Mouse (Mus musculus): ENCODE data around the gene Klk13.
"Not testable (repeated sequence)": the region's sequence is repeated elsewhere in the genome, so short reads cannot be mapped to it uniquely, and the experiment has no call there.

Gene Klk13

GRCm38 (mm10) chr7:43712267-43712666, at the start of gene Klk13:
Klk13 (plus strand) TSS chr7:43712567.
- in situ Hi-C loops (cut with MboI; ENCODE audit: low pct_unique_long_range_greater_than_20kb in 1 of 2, low sequenced_read_pairs in 2 of 2, unreplicated experiment in 1 of 2), result no loop called here

- in situ Hi-C loops (cut with MboI; ENCODE audit: low pct_unique_long_range_greater_than_20kb in 1 of 2, low sequenced_read_pairs in 2 of 2, unreplicated experiment in 1 of 2), result no loop called here
These were observed 49.6 kb upstream of the Klk13 start for GRCm38 (mm10) chr7:43662804-43663203.

GRCm38 (mm10) chr7:43667221-43667620, 45.1 kb upstream of the Klk13 start:
- in situ Hi-C loops (cut with MboI; ENCODE audit: low pct_unique_long_range_greater_than_20kb in 1 of 2, low sequenced_read_pairs in 2 of 2, unreplicated experiment in 1 of 2), result not testable (repeated sequence)

DNA sequence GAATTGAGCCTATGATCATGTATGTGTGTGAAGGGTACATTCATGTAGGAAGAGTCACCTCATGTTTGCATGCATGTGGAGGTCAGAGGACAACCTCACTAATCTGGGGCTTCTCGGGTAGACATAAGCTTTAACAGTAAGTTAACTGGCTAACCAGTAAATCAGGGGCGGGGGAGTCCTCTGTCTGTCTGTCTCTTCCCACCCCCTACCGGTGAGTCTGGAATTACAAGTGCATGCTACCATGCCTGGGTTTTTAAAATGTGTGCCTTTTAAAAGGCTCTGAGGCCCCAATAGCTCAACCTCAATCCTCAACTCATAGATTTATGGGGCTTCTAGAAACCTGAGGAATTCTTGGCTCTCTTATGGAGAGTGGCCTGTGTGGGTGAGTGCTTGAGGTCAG, 43.8 kb upstream of the Klk13 start:
- in situ Hi-C loops (cut with MboI; ENCODE audit: low pct_unique_long_range_greater_than_20kb in 1 of 2, low sequenced_read_pairs in 2 of 2, unreplicated experiment in 1 of 2), result no loop called here

GRCm38 (mm10) chr7:43671064-43671808, 41.1 kb upstream of the Klk13 start:
- in situ Hi-C loops (cut with MboI; ENCODE audit: low pct_unique_long_range_greater_than_20kb in 1 of 2, low sequenced_read_pairs in 2 of 2, unreplicated experiment in 1 of 2), result loop anchor here (5.0 to 10.0 kb wide), 3 partner anchors 84 to 214 kb away; partner anchors contain the start of gene Klk4 (in 1 of the 2)

DNA sequence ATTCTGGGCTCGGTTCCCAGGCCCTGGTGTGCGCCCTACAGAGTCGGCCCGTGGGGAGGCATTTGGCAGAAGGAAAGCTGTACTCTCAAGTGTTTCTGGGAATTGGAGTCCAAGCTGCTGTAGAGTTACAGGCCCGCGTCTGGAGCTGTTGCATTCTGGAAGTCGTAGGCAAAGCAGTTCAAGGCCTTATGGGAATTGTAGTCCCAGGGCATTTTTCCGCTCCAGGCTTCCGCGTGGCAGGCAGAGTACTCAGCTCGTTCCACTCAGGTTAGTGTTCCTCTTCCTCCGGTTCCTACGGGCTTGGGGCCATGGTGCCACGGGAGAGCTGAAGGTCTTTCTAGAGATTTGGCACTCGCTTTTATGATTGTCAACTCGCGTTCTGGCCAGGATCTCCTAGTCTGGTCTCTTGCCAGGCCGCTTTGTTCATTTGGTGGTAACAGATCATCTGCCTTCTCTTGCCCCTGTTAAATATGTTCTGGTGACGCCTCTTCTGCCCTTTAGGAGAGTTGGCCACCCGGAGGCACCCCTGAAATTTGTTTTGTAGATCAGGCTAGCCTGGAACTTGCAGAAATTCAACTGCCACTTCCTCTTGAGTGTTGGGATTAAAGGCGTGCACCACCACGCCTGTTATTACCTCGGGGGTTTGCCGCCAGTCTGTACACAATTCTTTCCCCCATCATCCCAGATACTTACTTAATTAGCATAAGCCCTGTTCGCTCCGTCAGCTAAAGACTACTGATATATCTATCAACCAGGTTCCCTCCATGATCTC, 40.4 kb upstream of the Klk13 start, which contains the start of gene Ctu1:
Gene Ctu1 (plus strand): TSS at position 208 of the 772 bp plus-strand sequence.
- in situ Hi-C loops (cut with MboI; ENCODE audit: low pct_unique_long_range_greater_than_20kb in 1 of 2, low sequenced_read_pairs in 2 of 2, unreplicated experiment in 1 of 2), result loop anchor here (5.0 to 10.0 kb wide), 3 partner anchors 85 to 213 kb away; partner anchors contain the start of gene Klk4 (in 1 of the 2)

DNA sequence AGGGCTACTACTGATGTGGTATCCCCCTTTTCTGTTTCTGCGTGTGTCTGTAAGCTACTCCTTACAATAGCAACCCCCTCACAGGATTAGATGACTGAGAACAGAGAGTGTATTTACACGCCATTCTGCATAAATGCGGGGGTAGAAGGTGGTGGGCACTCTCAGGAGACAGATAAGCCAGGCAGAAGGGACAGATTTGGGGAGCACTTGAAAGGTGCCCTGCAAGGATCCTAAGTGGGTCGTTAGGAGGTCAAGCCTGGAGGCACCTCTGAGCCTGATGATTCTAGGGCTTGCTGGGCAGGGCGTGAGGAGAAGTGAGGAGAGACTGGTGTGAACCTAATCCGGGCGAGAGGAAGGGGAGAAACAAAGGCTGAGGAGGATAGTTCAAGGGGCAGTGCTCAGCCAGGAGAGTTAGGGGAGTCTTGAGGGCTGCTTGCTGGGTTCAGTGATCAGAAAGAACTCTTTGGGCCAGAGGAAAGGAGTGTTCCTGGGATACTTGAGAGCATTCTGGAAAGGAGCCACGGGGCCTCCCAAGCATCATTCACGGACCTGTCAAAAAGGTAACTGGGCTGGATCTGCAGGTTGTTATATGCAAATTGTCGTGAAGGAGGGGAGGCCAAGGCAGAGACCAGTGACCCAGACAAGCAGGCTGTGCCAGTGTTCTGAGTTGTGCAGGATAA, 39.6 kb upstream of the Klk13 start:
- in situ Hi-C loops (cut with MboI; ENCODE audit: low pct_unique_long_range_greater_than_20kb in 1 of 2, low sequenced_read_pairs in 2 of 2, unreplicated experiment in 1 of 2), result loop anchor here (5.0 to 10.0 kb wide), 3 partner anchors 85 to 212 kb away; partner anchors contain the start of gene Klk4 (in 1 of the 2)

- in situ Hi-C loops (cut with MboI; ENCODE audit: low pct_unique_long_range_greater_than_20kb in 1 of 2, low sequenced_read_pairs in 2 of 2, unreplicated experiment in 1 of 2), result loop anchor here (10.0 to 25.0 kb wide), 3 partner anchors 90 to 212 kb away; partner anchors contain the start of gene Klk4 (in 2 of the 2)
These were observed 37.3 kb upstream of the Klk13 start for GRCm38 (mm10) chr7:43675091-43675490.

DNA sequence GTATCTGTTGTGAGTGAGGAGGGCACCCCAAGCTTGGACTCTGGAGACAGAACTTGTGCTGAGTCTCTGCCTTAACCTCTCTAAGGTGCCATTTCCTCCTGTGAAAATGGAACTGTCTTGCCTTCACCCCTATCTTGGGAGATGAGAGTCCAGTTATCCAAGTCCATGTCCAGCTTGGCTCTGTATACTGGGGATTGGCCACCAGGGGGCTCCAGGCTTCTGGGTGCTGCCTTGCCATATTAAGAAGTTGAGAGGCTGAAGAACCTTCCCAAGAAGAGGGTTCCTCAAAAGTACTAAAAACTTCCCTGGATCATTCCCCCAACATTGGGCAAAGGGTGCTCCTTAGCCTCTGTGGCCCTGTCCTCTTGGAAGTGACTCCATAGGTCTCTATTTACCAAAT, 33.9 kb upstream of the Klk13 start:
- in situ Hi-C loops (cut with MboI; ENCODE audit: low pct_unique_long_range_greater_than_20kb in 1 of 2, low sequenced_read_pairs in 2 of 2, unreplicated experiment in 1 of 2), result loop anchor here (10.0 to 25.0 kb wide), 3 partner anchors 94 to 209 kb away; partner anchors contain the start of gene Klk4 (in 2 of the 2)

DNA sequence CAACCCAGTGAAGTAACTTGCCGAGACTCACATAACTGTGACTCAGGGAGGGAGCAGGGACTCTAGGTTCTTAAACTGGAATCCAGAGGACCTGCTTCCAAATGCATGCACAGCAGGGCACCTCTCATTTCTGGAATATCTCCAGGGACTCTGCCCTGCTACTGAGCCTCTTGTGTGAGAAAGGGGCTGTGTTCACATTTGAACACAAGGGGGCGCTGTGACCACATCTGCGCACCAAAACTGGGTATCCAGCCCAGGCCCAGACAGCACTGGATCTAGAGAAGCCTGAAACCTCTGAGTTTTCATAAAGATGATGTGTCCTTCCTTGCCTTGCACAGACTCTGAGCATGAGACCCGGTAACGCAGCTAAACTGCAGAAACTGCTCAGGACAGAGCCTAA, 31.4 kb upstream of the Klk13 start:
- in situ Hi-C loops (cut with MboI; ENCODE audit: low pct_unique_long_range_greater_than_20kb in 1 of 2, low sequenced_read_pairs in 2 of 2, unreplicated experiment in 1 of 2), result loop anchor here (5.0 to 25.0 kb wide), 2 partner anchors 101 to 206 kb away; partner anchors contain the start of genes Klk10 (in 1 of the 2) and Klk4 (in 1 of the 2)

- in situ Hi-C loops (cut with MboI; ENCODE audit: low pct_unique_long_range_greater_than_20kb in 1 of 2, low sequenced_read_pairs in 2 of 2, unreplicated experiment in 1 of 2), result loop anchor here (5.0 to 25.0 kb wide), 2 partner anchors 100 to 205 kb away; partner anchors contain the start of genes Klk10 (in 1 of the 2) and Klk4 (in 1 of the 2)
These were observed 29.9 kb upstream of the Klk13 start for GRCm38 (mm10) chr7:43682511-43682910.

- in situ Hi-C loops (cut with MboI; ENCODE audit: low pct_unique_long_range_greater_than_20kb in 1 of 2, low sequenced_read_pairs in 2 of 2, unreplicated experiment in 1 of 2), result loop anchor here in 1 of 2 experiments (25.0 kb wide), 1 partner anchor 202 kb away; the partner anchor contains the start of gene Klk4
These were observed 27.3 kb upstream of the Klk13 start for GRCm38 (mm10) chr7:43685088-43685487.

- in situ Hi-C loops (cut with MboI; ENCODE audit: low pct_unique_long_range_greater_than_20kb in 1 of 2, low sequenced_read_pairs in 2 of 2, unreplicated experiment in 1 of 2), result loop anchor here in 1 of 2 experiments (25.0 kb wide), 1 partner anchor 197 kb away; the partner anchor contains the start of gene Klk4
These were observed 22.2 kb upstream of the Klk13 start, which contains the start of gene Klk14 for GRCm38 (mm10) chr7:43690118-43690517. Klk14 (plus strand) TSS chr7:43690418.

DNA sequence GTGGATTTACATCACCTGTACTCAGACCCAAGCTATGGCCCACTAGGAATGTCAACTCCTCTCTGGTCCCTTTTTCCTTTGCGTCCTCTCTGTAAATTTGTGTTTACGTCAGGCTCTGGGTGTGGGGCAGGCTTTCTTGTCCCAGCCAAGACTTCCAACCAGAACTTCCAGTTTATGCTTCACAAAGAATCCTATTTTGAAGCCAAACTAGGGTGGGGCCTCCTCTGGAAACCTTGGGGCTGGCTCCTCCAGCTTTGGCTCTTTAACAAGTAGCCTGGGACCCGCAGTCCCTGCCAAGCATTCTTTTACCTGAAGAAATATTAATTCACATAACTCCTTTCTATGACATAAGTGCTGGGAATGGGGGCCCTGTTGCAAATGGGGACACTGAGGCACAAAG, 2.3 kb upstream of the Klk13 start:
- in situ Hi-C loops (cut with MboI; ENCODE audit: low pct_unique_long_range_greater_than_20kb in 1 of 2, low sequenced_read_pairs in 2 of 2, unreplicated experiment in 1 of 2), result no loop called here

DNA sequence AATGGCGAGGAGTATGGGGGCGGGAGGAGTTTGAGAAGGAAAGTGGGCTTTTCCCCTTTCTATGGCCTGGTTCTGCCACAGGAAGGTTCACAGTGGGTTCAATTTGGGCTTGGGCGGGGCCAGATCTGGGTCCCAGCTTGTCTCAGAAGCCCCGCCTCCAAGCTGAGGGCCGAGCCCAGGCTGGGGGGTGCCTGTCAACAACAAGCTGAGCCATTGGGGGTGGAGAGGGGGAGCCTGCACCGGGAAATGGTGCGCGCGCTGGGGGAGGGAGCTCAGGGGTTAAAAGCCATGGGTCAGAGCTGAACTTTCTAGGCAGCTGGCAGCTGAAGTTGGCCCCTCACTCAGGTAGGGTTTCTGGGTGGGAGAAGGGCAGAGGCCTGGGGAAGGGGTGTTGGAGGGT, 550 bp downstream of the Klk13 start:
- in situ Hi-C loops (cut with MboI; ENCODE audit: low pct_unique_long_range_greater_than_20kb in 1 of 2, low sequenced_read_pairs in 2 of 2, unreplicated experiment in 1 of 2), result no loop called here

DNA sequence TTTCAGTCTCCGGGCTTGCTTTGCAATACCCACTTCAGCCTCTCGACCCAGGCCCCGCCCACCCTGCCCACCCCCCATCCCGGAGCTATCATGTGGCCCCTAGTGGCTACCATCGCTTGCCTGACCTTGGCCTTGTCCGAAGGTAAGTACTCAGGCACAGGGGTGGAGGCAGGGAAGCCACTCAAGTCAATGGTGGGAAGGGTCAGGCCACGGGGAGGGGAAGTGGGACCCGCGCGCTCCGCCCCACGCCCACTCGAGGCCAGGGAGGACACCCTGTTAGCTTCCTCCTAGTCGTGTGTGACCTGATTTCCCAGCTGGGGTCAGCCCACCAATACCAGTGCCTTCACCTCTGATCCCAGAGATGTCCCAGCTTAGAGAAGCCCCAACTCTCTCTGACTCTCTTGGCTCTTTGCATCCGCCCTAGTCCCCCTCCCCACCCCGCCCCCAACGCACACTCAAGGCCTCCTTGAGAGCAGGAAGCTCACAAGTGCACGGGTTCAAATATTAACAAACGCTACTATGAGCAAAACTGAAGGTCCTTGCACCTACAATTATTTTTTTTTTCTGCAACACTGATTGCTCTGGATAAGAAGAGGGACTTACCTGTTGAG, 1.5 kb downstream of the Klk13 start:
- in situ Hi-C loops (cut with MboI; ENCODE audit: low pct_unique_long_range_greater_than_20kb in 1 of 2, low sequenced_read_pairs in 2 of 2, unreplicated experiment in 1 of 2), result no loop called here

GRCm38 (mm10) chr7:43747788-43748187, 35.4 kb downstream of the Klk13 start:
- in situ Hi-C loops (cut with MboI; ENCODE audit: low pct_unique_long_range_greater_than_20kb in 1 of 2, low sequenced_read_pairs in 2 of 2, unreplicated experiment in 1 of 2), result no loop called here

DNA sequence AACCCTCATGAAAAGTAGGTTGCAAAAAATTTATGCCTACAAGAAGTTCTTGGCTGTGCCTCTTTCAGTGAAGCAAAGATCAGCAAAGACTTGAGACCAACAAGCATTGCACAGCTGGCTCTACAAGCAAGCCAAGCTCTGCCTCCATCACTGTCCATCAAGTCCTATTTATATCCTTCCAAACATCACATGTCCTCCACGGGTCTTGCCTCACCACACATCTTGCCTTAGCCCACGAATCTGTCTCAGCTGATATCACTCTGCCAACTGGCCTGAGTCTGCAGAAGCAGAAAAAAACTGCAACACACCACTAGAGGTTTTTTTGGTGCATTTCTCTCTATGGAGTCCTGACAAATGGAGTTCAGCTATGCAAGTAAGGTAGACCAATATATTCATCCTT, 40.4 kb downstream of the Klk13 start:
- in situ Hi-C loops (cut with MboI; ENCODE audit: low pct_unique_long_range_greater_than_20kb in 1 of 2, low sequenced_read_pairs in 2 of 2, unreplicated experiment in 1 of 2), result no loop called here

Data from mouse embryonic stem cell (cell line).